In the genomic region with DNA sequence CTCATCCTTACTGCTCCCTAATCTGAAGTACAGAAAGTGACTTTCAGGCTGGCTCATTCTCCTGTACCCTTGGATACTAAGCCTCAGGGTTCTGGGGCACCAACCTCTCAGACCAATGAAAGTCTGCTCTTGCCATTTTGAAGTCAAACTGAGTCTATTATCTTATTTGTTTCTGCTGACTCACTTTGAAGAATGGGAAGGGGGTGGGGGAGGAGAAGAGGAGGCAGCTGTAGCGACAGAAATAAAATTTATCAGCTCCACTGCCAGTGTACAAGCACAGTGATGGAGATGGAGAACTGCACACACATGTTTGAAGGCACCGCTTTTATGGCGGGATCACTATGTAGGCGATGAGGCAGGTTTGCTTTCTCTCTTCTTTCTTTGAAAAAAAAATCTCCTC, we compare ENCODE assay signal across 16 mouse cellular contexts. TPM values are rescaled to one million over a fixed set of nuclear protein-coding genes. Genes with fewer than 3 reads are reported as not detected.
"Had no signal": no experiment of that assay in that cellular context is flagged by ENCODE, and none has a peak within 500 bp of the region (broad histone marks: within the 10 kb centered on the region; RNA-seq: fewer than 3 reads in every experiment).

No protein-coding gene starts in this region.

- H3K36me3 ChIP-seq: lung, embryonic 15.5 days; midbrain, embryonic 13.5 days had no signal

- H3K9me3 ChIP-seq: lung, embryonic 15.5 days; midbrain, embryonic 13.5 days had no signal

- H3K4me2 ChIP-seq: lung, embryonic 15.5 days; midbrain, embryonic 13.5 days had no signal

- H3K4me3 ChIP-seq: left cerebral cortex, adult 2 months; lung, embryonic 15.5 days; midbrain, embryonic 13.5 days had no signal

- H3K27me3 ChIP-seq: lung, embryonic 15.5 days; midbrain, embryonic 13.5 days had no signal

- H3K9ac ChIP-seq: lung, embryonic 15.5 days; midbrain, embryonic 13.5 days had no signal

- DNase-seq: kidney, adult 18-20 months; kidney, adult 9 months; kidney, postnatal 14 days; kidney, postnatal 4 days; layer of hippocampus, postnatal 36 days; lung, adult 18-20 months; lung, postnatal 10 days; lung, postnatal 36 days; right cerebral cortex, postnatal 25 days; thymus, adult 18-20 months; thymus, postnatal 36 days had no signal

- ATAC-seq: inflammation-experienced regulatory T-cells, adult 6 months; intestine, embryonic 16.5 days; midbrain, embryonic 13.5 days had no signal

- H3K27ac ChIP-seq: left cerebral cortex, adult 2 months; lung, embryonic 15.5 days; midbrain, embryonic 13.5 days had no signal

RNA-seq across cellular contexts. Expression of a gene that starts 48.8 kb away (rescaled TPM):
- polyA plus RNA-seq: inflammation-experienced regulatory T-cells, adult 6 months had no signal
